Mouse (Mus musculus) embryonic stem cell, embryonic (primary cell): ENCODE data around the gene Castor2.

Experiments
- CTCF ChIA-PET, 4 experiments: fragments of 300-600 bp in 2 of 4; fragments of 350-600 bp in 2 of 4; sonication (Branson Sonifier 250); formaldehyde crosslinking; loops; one replicate each; lab custom pipeline; 2022; ENCODE audit warnings: inconsistent platforms in 2 of 4; lab: Charles Lee
- POLR2A ChIA-PET, 4 experiments: fragments of 300-600 bp in 2 of 4; fragments of 350-600 bp in 2 of 4; sonication (Branson Sonifier 250); formaldehyde crosslinking; loops; one replicate each; lab custom pipeline; 2022; ENCODE audit warnings: antibody characterized with exemption in 4 of 4, inconsistent platforms in 1 of 4; lab: Charles Lee

Gene Castor2

DNA sequence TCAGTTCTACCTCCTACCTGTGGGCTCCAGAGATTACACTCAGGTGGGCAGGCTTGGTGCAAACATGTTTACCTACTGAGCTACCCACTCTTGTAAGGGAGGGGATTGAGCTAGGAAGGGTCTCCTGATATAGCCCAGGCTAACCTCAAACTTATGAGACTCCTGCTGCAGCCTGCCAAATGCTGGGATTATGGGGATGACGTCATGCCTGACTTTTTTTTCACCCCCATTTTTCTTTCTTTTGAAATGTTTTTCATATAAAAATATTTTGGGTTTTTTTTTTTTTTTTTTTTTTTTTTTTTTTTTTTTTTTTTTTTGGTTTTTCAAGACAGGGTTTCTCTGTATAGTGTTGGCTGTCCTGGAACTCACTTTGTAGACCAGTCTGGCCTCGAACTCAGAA, 26.7 kb downstream of the Castor2 start:
- CTCF ChIA-PET = interaction anchor here in 1 of 4 experiments (0.5 kb wide), 1 partner anchor 188 kb away, joined by 4 read pairs; the partner anchor contains the start of gene Gtf2i

DNA sequence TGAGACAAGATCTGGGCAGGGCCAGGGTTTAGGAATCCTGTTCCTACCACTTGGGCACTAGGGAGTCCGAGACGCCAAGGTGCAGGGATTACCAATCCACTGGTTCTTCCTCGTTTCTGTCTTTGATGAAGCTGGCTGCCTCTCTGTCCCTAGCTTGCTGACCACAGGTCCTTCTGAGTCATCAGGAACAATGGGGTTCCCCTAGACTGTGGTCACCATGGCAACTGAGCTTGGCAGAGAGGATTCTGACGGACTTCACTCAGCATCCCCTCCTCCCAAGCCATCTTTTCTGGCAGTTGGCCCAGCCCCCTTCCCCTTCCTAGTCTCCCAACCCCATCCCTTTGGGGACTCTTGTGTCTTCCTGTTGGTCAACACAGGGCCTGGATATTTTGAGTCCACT, 32.1 kb downstream of the Castor2 start:
- ChIA-PET POLR2A (interaction anchor here in 1 of 4 experiments (1.5 kb wide), 1 partner anchor 9 kb away, joined by 4 read pairs; no protein-coding TSS in a partner anchor), CTCF (interaction anchor here in 2 of 4 experiments (0.5 to 0.7 kb wide), 3 partner anchors 15 to 1127 kb away, joined by 3 to 11 read pairs (median 4); no protein-coding TSS in a partner anchor)

More for the DNA sequence above, 26.7 kb downstream of the Castor2 start:
- POLR2A ChIA-PET = interaction anchor here in 2 of 4 experiments (0.7 to 0.9 kb wide), 2 partner anchors 17 to 141 kb away, joined by 3 to 4 read pairs; no protein-coding TSS in a partner anchor

DNA sequence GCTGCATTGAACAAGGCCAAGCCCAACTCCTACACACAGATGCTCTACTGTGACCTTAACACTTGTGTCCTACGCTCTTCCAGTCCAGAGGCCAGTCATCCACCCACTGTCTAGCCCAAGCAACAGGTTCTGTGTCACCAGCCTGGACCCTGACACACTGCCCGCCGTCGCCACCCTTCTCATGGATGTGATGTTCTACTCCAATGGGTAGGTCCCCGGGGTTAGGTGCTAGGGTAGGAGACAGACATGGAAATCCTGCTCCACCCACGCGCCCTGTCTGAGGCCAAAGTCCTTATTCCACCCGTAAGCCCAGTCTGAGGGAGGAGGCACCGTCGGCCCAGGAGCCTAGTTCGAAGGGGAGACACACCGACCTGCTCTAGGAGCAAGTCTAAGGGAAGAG, 36.5 kb downstream of the Castor2 start:
- CTCF ChIA-PET = interaction anchor here in 1 of 4 experiments (0.5 kb wide), 1 partner anchor 43 kb away, joined by 6 read pairs; no protein-coding TSS in a partner anchor
- POLR2A ChIA-PET = interaction anchor here in 2 of 4 experiments (0.6 to 1.3 kb wide), 2 partner anchors 47 to 1164 kb away, joined by 3 read pairs; no protein-coding TSS in a partner anchor

DNA sequence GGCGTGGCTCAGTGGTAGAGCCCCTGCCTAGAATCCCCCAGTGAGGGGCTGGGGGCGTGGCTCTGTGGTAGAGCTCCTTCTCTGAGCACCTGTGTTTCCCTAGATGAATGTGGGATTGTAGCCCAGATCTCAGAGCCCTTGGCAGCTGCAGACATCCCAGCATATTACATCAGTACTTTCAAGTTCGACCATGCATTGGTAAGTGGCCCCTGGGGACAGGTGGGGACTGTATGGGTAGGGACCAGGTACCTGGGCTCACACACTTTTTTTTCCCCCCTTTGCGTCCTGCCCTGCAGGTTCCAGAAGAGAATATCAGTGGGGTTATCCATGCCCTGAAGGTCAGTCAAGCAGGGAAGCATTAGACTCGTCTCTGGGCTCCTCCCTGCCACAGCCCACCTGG, 38.4 kb downstream of the Castor2 start:
- POLR2A ChIA-PET = interaction anchor here in 2 of 4 experiments (0.6 to 1.3 kb wide), 2 partner anchors 19 to 175 kb away, joined by 3 read pairs; no protein-coding TSS in a partner anchor
- CTCF ChIA-PET = interaction anchor here in 2 of 4 experiments (0.6 kb wide), 2 partner anchors 26 to 62 kb away, joined by 3 to 4 read pairs; no protein-coding TSS in a partner anchor

DNA sequence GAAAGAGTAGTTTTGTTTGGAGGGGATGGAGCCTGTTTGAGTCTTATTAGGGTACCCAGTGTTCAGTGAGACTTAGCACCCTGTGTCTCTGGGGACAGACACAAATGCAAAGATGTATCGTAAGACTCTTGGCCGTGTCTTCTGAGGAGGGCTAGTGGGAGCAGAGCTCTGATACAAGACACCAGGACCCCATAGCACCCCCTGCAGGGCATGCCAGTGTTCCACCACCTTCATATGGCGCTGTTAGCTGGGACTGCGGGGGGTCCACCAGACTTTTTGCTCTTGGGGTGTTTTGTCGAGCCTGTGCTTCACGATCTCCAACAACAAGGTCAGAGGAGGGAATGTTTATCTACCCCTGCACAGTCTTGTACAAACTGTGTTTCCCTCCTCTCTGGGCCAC, 39.9 kb downstream of the Castor2 start:
- POLR2A ChIA-PET = interaction anchor here in 2 of 4 experiments (0.9 to 1.3 kb wide), 3 partner anchors 20 to 37 kb away, joined by 3 to 4 read pairs (median 3); partner anchors contain the start of gene Rcc1l (in 1 of the 2)
- CTCF ChIA-PET = interaction anchor here (0.5 to 1.2 kb wide), 5 partner anchors 25 to 550 kb away, joined by 3 read pairs; no protein-coding TSS in a partner anchor

DNA sequence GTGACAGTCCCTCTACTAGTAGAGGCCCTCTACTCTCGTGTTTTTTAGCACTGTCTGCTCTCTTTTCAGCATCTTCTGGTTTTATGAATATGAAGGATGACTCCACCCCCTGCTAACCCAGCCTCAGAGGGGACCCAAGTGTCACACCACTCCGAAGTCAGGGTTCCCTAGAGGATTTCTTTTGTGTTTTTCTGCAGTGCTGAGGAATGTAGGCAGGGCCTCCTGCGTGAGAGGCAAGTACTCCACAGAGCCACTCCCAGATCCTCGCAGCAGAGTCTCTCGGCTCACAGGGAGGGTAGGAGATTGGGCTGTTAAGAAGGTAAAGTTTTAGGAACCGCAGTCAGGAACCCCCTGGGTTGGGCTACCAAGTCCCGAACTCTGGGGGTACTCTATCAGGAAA, 41.7 kb downstream of the Castor2 start:
- CTCF ChIA-PET = no interaction called here
- POLR2A ChIA-PET = no interaction called here

DNA sequence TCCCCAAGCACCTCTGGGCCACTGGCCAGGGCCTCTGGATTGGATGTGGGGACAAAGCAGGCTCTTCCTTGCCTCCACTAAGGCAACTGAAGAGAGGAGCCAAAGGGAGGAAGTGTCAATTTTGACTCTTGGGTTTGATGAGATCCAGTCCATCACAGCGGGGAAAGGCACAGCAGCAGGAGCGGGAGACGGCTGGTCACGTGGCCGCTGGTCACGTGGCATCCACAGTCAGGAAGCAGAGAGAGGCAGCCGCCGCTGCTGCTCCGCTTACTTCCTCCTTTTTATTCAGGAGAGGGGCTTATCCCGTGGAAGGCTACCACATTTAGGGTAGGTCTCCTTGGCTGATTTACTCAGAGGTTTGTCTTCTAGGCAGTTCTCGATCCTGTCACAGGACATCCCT, 42.9 kb downstream of the Castor2 start:
- CTCF ChIA-PET = interaction anchor here in 3 of 4 experiments (0.6 to 1.1 kb wide), 3 partner anchors 78 to 311 kb away, joined by 3 read pairs; no protein-coding TSS in a partner anchor
- POLR2A ChIA-PET = interaction anchor here in 3 of 4 experiments (0.7 to 2.1 kb wide), 18 partner anchors 9 to 268 kb away, joined by 3 to 9 read pairs (median 4); no protein-coding TSS in a partner anchor

DNA sequence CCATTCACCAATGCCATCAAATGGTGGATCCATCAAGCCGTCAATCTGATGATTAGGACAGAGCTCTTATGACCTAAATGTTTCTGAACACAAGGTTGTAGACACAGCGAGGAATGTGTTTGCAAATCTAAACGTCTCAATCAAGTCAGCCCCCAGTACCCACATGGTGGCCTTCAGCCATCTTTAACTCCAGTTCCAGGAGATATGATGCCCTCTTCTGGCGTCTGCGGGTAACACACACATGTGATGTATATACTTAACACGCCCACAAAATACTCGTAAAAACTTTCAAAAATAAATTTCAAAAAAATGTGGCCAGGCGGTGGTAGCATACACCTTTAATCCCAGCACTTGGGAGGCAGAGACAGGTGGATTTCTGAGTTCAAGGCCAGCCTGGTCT, 45.5 kb downstream of the Castor2 start:
- CTCF ChIA-PET = interaction anchor here in 3 of 4 experiments (1.1 to 1.2 kb wide), 4 partner anchors 48 to 472 kb away, joined by 3 to 4 read pairs (median 3); no protein-coding TSS in a partner anchor
- POLR2A ChIA-PET = interaction anchor here in 3 of 4 experiments (0.6 to 2.3 kb wide), 7 partner anchors 8 to 403 kb away, joined by 3 to 7 read pairs (median 3); partner anchors contain the start of gene Castor2 (in 1 of the 3)

DNA sequence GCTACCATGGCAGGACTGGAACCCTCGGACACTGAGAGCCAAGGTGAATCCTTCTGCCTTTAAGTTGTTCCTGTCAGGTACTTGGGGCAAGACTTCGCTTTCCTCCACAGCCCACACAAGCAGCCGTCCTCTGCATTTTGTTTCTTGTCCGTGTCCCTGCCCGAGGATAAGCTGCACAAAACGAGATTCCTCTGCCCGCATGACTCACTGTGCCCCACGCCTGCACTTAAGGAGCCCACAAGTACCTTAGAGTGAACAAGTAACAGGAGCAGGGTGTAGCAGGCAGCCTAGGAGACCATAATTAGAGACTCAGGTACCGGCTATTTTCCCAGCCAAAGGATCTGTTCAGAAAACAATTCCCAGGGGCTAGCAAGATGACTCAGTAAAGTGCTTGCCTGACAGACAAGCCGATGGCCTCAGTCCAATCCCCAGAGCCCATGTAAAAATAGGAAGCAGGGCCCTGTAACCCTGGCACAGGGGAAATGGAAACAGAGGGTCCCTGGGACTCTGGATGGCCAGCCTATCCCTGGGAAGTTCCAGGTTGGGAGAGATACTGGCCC, 47.8 kb downstream of the Castor2 start:
- CTCF ChIA-PET = interaction anchor here in 1 of 4 experiments (0.5 kb wide), 2 partner anchors 140 to 320 kb away, joined by 5 read pairs; no protein-coding TSS in a partner anchor
- POLR2A ChIA-PET = interaction anchor here in 1 of 4 experiments (0.6 kb wide), 1 partner anchor 167 kb away, joined by 7 read pairs; the partner anchor contains the start of gene Gtf2i

DNA sequence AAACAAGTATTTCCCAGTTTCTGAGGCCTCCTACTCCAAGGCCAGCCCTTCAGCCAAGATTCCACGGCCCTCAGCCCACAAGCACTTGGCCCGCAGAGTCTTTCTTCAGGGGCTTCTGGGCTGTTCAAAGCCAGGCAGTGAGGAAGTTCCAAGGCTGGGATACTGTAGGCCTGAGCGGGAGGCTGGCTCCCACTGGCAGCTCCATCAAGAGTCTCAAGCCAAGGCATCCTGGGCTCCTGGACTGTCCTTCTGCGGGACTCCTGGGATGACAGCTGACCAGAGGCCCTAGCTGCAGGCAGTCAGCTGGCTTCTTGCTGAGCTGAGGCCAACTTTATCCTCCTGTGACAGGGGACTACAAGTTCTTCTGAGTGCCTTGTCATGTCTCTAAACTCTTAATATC, 48.6 kb downstream of the Castor2 start:
- POLR2A ChIA-PET = interaction anchor here in 1 of 4 experiments (0.6 kb wide), 1 partner anchor 166 kb away, joined by 7 read pairs; the partner anchor contains the start of gene Gtf2i
- CTCF ChIA-PET = interaction anchor here in 1 of 4 experiments (0.7 kb wide), 1 partner anchor 25 kb away, joined by 3 read pairs; no protein-coding TSS in a partner anchor

DNA sequence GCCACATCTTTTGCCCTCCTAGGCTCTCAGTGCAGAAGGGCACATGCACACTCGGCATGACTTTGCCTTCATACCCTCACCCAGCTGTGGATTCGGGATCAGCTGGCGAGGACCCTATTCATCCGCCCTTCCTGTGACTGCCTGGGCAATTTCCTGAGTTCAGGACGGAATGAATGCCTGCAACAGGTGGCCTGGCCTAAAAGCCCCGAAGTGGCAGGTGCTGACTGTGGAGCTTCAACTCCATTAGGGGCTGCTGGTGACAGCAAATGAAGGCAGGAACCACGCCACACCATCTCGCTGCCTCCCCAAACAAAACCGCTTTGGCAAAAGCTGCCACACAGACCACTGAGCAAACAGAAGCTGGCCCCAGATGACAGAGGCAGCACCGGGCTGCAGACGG, 52.4 kb downstream of the Castor2 start:
- CTCF ChIA-PET = interaction anchor here in 1 of 4 experiments (2.0 kb wide), 1 partner anchor 21 kb away, joined by 5 read pairs; no protein-coding TSS in a partner anchor
- POLR2A ChIA-PET = interaction anchor here in 2 of 4 experiments (0.7 to 2.2 kb wide), 5 partner anchors 9 to 19 kb away, joined by 3 to 7 read pairs (median 3); no protein-coding TSS in a partner anchor

DNA sequence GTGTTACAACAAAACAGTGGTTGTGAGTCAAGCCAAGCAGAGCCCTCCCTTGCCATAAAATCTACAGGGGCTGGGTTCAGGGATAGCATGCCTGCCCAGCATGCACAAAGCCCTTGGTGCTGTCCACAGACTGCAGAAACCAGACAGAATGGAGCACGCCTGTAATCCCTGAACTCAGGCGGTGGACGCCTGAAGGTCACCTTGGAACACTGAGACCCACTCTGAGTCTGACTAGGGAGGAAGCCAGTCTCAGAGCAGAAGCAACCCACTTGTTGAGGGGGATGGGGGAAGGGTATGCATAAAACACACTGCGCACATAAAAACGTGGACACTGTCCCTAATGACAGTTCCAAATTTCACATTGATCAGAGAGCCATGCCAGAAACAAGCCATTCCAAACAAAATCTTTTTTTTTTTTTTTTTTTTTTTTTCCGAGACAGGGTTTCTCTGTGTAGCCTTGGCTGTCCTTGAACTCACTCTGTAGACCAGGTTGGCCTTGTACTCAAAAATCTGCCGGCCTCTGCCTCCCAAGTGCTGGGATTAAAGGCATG, 56.5 kb downstream of the Castor2 start:
- POLR2A ChIA-PET = interaction anchor here in 3 of 4 experiments (0.7 to 2.5 kb wide), 7 partner anchors 11 to 283 kb away, joined by 3 to 7 read pairs (median 3); no protein-coding TSS in a partner anchor
- CTCF ChIA-PET = no interaction called here

DNA sequence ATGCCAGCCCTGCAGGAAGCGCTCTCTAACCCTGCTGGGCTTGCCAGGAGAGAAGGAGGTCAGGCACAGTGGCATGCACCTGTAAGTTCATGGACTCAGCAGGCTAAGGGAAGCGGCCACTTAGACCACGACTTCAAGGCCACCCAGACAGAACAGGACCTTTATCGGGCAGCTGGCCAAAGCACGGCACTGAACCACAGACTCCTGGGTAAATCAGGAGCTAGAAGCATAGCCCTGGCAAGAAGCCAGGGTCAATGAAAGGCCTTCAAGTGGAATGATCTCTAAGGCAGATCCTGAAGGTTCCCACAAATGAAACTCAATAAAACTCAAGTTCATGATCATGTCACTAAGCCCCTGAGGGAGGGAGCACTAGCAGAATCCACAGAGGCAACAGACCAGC, 65.2 kb downstream of the Castor2 start:
- CTCF ChIA-PET = interaction anchor here in 3 of 4 experiments (0.6 to 1.2 kb wide), 4 partner anchors 8 to 468 kb away, joined by 3 to 5 read pairs (median 3); no protein-coding TSS in a partner anchor

DNA sequence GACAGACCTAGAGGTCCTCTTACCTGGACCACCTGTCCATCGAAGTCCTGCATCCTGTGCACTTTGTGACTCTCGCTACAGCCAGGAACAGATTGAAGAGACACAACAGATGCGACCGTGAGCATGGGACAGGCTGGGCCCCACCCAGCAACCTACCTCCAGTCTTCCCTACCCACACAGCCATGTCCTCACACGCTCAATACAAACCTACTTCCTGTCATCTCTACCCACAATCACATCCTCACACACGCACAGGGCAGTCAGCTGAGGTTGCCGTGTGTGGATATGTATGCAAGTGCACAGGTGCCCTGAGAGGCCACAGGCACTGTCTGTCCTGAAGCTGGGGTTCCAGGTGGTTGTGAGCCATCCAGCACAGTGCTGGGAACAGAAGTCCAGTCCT, 67.1 kb downstream of the Castor2 start:
- CTCF ChIA-PET = interaction anchor here in 2 of 4 experiments (0.6 to 0.7 kb wide), 2 partner anchors 325 to 465 kb away, joined by 3 read pairs; no protein-coding TSS in a partner anchor
- POLR2A ChIA-PET = interaction anchor here in 1 of 4 experiments (1.6 kb wide), 1 partner anchor 9 kb away, joined by 5 read pairs; the partner anchor contains the start of gene Rcc1l

More for the DNA sequence above, 65.2 kb downstream of the Castor2 start:
- POLR2A ChIA-PET = interaction anchor here in 1 of 4 experiments (2.3 kb wide), 1 partner anchor 11 kb away, joined by 5 read pairs; the partner anchor contains the start of gene Rcc1l

DNA sequence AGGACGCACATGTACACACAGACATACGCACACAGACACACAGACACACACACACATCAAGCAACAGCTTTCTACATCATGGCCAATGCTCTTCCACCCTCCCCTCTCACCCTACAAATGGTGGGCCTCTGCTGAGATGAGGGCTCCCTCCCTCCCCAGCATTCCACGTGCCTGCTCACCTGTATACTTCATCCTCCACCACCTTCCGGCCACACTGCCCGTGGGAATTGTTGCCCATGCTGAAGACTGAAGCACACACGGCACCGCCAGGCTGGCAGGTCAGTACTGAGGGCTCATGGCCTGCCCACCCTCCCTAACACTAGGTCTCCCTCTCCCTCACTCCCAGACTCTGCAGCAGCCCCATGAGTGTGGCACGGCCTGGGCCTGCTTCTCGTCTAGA, 68.5 kb downstream of the Castor2 start:
- POLR2A ChIA-PET = interaction anchor here in 3 of 4 experiments (0.7 to 2.1 kb wide), 7 partner anchors 8 to 16 kb away, joined by 3 to 6 read pairs (median 4); partner anchors contain the start of genes Rcc1l (in 2 of the 3) and Gtf2ird2 (in 1 of the 3)
- CTCF ChIA-PET = interaction anchor here in 2 of 4 experiments (0.6 to 1.1 kb wide), 4 partner anchors 106 to 321 kb away, joined by 3 read pairs; no protein-coding TSS in a partner anchor

DNA sequence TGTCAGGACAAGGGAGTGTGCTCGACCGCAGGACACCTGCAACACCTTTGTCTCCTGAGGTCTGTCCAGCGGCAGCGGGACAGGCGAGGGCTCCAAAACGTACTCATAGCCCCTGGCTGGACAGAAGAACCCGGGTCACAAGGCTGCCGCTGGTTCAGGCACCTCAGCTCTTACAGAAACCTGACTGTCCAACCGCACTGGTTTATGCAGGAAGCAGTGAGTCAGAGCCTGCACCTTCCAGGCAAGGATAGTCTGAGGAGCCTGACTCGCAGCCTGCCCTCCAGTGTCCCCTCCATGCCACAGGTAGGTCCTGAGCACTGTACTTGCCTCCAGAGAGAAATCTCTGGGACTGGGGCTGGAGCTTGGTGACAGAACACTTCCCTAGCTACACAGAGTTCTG, 69.7 kb downstream of the Castor2 start:
- ChIA-PET POLR2A (interaction anchor here in 2 of 4 experiments (0.5 to 2.1 kb wide), 3 partner anchors 9 to 107 kb away, joined by 3 to 6 read pairs (median 4); partner anchors contain the start of gene Gtf2ird2 (in 1 of the 2)), CTCF (no interaction called here)

DNA sequence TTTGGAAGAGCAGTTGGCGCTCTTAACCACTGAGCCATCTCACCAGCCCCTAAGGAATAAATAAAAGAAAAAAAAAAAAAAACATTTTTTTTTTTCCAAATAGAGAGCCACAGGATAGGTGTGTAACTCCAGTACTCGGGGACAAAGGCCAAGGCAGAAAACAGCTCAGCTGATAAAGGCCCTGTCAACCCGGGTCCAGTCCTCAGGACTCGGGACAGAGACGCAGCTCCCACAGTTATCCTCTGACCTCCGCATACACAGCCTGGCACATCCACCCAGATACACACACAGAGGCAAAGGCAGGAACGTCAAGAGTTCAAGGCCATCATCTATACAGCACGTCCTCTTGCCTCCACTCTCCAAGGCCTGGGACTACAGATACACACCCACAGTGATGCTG, 70.7 kb downstream of the Castor2 start:
- CTCF ChIA-PET = interaction anchor here in 3 of 4 experiments (0.6 to 1.2 kb wide), 6 partner anchors 49 to 1733 kb away, joined by 3 to 8 read pairs (median 5); no protein-coding TSS in a partner anchor
- POLR2A ChIA-PET = interaction anchor here (0.5 to 2.2 kb wide), 10 partner anchors 9 to 252 kb away, joined by 3 to 9 read pairs (median 3); partner anchors contain the start of gene Castor2 (in 1 of the 4)
